Mouse (Mus musculus) urinary bladder, adult 18-20 months (tissue): ENCODE results near the gene Serinc1.
"Not testable (repeated sequence)": the region's sequence is repeated elsewhere in the genome, so short reads cannot be mapped to it uniquely, and the experiment has no call there.

Experiments used
- DNase-seq, 2 experiments: peaks; one replicate each; pipeline ENCODE4 v3.0.0; 2022; ENCODE audit warnings: low spot score in 2 of 2, mixed read lengths in 2 of 2

The Serinc1 gene

DNA sequence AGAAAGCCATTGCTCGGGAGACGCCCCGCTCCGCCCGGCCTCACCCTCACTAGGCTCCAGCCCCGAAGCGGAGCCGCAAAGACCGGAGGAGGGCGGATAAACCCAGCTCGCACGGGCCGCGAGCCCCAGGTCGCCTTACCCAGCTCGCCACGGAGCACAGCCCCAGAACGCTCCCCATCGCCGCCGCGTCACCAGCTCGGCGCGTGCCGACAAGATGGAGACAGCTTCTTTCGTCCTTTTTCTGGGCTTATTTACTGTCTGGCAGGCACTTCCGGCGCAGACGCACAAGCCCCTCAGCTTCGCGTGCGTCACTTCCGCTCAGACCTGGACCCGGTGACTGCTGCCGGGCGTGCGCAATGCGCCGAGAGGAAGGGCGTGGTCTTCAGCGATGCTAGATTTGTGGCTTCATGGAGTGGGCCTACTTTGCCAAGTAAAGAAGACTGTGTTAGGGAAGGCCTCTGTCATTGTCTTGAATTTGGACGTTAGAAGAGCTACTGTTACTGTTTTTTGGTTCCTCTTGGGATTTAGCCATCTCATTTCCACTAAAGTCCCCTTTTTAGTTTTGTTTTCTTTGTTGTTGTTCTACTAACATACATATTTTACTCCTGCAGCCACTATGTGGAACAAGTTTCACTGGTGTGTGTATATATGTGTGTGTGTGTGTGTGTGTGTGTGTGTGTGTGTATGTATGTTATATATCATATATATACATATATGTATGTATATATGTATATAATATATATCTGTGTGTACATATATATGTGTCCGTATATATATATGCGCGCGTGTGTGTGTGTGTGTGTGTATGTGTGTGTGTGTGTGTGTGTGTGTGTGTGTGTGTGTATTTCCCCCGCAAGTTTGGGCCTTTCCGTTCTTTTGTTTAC, at the start of gene Serinc1:
Gene Serinc1, minus strand, starts transcription at position 313 of the 884 bp plus-strand sequence.
- DNase-seq: peak; percentile 89 to 90

DNA sequence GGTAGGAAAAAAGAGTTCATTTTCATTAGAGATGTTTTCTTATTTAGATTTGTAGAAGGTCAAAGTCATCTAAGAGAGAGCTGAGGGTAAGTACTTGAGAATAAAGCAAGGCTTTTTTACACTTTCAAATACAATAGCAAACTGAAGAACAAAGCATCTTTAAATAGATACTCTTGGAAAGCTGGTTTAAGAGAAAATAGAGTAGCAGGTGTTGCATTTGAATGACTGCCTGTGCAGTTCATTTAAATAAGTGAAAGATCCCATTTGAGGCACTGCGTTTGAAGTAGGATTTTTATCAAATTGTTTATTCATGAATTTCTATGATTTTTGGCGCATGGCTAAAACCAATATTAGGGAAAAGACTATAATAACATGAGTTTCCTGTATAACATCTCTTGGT, 44.4 kb upstream of the Serinc1 start:
- DNase-seq: no peak

DNA sequence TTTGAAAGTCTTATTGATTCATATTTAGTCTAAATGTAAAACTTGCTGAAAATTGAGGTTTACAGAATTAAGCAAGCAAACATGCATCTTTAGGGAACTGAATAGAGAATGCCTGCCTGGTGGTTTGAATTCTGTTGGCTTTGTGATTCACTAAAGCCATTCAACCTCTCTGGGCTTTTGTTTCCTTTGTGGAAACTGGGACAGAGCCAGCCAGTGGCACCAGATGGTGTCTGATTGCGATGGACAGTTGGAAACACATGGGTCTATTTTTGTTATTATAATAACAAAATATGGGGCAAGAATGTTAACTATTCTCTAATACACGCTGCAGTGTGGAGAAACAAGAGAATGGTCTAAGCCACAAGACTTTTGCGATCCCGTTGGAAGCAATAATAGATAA, 39.8 kb upstream of the Serinc1 start:
- no peak for DNase-seq

DNA sequence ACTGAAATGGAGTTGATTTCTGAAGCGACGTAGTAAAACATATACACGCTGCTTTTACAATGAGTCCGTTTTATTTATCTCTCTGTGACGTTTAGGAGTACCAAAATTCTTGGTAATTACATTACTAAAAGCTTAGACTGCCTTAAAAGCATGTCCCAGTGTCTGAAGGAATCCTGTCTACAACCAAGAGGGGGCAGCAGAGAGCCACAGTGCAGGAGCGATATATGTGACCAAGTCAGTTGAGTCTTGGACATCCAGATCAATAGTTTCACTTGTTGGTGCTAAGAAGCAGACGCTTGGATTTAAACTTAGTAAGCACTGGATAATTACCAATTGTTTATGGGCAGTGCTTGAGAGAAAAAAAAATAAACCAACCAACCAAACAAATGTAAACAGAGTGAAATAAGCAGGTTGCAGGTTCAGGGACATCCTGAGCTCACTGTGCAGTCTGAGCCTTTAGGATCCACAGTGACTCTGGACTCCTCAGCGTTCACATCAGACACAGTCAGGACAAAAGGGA, 38.9 kb upstream of the Serinc1 start:
- peak in 1 of 2 experiments; percentile 12 for DNase-seq

DNA sequence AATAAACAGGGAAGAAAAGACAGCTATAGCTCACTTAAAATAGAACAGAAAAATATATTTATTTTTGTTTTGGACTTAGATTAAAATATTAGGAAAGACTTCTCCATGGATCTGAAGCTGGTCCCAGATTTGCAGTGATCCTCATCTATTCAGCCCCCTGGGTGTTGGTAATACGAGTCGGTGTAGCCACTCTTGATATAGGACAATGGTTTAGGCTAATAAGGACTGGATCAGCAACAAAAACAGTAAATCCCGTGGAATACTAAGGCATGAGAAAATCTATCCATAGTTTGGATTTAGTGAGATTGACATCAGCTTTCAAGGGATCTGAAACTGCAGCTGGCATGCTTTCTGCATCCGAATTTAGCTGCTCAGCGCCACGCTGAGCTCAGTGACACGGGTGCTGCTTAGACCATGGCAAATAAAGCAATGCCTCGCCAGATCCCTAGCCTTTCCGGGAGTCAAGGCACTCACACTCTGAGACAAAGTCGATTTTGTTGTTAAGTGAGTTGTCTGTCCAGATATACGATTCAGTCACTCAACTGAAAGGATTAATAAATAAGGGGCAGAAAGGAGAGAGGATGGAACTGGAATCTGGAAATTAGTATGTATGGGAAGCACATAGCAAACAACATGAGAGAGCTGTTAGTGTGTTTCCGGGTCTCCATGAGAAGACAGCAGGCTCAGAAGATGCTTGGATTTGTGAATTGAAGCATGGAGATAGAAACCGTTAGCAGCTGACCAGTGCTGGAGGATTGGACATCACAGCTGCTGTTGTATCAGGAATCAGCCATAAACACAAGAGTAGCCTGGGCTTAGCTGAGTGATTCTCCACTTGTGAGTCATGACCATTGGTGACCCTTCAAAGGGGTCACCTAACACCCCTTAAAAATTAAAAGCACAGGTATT, 36.9 kb upstream of the Serinc1 start:
- no peak for DNase-seq

DNA sequence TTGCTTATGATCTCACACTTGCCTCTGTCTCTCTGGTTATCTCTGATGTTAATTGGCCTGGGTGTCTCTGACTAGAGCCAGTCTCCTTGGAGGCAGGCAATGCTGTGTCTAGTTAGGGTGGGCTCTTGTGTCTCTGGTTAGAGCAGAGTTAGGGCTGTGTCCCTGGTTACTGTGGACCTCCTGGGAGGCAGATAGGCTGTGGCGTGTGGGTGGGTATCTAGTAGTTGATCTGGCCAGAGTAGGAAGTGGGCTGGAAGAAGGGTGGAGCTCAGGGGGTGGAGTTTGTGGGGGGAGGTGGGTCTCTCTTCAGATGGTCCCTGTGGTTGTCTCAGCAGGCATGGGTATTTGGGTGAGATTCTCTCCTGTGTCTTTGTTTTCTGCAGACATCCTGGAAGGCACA, 33.9 kb upstream of the Serinc1 start:
- DNase-seq: no peak

DNA sequence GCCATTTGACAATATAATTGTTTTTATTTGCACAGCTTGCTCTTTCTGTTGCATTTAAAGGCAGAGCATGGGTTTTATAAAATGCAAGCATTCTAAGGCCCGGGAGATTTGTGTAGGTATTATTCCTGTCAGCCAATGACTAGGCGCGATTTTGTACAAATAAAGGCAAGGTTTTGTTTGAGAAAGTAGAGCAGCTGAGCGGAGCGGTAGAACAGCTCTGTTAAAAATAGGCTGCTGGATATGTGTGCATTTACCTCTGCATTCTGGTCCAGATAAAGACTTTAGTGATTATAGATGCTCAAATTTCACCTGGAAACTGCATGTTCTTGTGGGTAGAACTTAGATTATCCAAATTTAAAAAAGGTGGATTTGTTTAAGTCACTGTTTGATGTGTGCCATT, 25.3 kb upstream of the Serinc1 start:
- DNase-seq: no peak

DNA sequence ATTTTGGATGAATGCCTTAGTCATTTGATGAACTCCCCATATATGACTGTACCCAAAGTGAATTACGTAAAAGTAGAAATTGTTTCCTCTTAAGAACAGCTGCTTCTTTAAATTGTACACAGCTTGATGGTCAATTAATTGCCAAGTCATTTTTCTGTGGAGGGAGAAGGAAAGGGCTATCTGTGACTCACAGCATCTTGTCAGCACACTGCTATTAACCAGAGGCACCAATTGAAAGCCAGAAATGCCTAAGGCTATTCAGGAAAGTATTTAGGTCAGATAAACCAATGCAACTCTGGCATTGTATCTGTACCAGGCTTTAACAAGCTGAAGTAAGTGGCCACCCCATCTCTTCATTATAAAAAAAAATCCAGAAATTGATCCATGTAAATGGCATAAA, 21.4 kb upstream of the Serinc1 start:
- no peak for DNase-seq

DNA sequence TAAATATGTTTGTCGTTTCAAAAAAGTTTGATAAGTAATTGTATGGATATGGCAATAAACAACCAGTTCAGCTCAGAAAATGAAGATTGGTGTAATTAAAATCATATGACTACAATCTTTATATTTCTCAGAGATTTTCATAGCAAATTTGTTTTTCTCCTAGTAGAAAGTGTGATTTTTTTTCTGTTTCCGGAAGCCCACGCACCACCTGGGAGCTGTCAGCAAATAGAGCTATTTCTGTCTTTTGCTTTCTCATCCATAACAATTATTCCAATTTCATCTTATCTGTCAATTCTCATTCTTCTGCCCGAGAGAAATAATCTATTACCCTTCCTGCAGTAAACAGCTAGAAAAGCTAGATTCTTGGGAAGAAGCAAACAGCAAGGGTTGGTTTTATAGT, 17.3 kb upstream of the Serinc1 start:
- DNase-seq: no peak

DNA sequence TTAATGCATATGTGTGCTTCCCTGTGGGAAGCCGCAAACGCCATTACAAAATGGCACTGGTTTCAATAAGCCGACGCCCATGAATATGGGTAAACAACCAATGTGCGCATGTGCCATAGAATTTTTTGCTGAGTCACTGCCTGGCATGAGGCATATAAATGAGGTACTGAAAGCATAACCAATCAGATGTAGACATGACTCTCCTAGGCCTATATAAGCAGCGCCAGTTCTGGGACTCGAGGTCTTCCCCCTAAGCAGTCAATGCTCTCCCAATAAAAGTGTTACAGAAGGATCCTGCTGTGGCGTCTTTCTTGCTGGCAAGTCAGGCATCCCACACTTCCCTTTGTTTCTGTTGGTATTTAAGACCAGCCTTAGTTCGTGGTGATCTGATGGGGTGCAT, 11.6 kb upstream of the Serinc1 start:
- DNase-seq: not testable (repeated sequence)

DNA sequence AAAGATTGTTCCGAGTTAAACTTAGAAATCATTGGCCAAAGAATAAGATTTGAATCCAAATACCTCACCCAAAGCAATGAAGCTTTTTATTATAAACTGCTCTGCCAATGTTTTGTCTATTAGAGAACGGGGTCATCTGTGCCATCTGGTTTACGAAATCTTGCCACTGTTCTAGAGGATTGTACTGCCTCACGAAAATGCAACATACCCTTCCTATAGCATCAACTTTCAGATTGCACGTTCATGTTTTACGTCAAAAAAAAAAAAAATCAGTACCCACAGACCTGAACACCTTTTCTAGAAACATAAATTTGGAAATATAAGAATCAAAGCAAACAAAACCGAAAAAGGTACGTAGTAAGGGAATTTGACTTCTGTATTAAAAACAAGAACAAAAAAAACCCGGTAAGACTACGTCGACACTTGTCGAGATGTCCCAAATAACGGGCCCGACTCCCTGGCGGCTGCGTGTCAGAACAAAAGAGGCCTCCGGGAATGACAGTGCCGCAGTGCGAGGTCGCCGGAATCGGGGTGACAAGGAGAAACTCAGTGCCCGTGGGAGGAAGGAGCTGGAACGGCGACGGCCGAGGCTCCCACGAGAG, 613 bp downstream of the Serinc1 start:
- no peak for DNase-seq

DNA sequence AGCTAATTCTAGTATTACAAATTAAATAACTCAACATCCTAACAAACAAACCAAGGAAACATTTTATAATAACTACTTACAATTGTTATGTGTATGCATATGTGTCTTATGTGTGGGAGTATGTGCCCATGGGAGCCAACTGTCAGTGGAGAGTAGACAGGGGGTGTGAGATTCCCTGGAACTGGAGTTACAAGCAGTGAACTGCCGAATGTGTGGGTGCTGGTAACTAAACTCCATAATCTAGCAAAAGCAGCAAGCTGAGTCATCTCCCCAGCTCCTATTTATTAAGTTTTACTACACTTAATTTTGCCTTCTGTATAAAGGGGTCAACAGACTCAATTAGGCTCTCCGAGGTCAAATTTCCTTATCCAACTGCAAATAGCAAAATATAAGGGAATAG, 1.3 kb downstream of the Serinc1 start:
- no peak for DNase-seq

DNA sequence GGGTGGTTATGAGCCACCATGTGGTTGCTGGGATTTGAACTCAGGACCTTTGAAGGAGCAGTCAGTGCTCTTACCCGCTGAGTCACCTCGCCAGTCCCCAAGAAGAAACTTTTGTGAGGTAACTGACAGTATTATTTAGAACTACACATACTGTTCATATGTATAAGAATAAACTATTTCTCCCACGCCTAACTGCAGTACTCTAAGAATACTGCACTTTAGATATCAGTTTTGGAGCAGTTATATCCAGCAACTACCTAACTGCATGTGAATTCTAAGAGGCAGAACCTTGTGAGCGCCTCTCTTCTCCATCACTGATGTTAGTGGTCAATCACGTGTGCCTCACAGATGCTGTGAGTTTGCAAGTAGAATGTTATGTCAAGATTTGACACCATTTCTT, 5.9 kb downstream of the Serinc1 start:
- DNase-seq: no peak

DNA sequence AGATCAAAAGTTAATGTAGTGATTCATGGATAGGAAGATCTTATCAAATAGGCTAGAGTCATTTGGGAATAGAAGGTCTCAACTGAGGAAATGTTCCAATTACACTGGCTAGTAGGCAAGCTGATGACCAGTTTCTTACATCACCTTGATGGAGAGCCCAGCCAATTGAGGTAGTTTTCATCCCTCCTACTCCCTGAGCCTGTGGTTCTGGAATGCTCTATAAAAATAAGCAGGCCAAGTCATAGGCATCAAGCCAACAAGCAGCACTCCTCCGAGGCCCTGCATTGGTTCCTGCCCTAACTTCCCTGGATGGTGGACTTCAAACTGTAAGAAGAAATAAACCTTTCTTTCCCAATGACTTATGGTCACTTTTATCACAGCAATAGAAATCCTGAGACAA, 17.1 kb downstream of the Serinc1 start:
- DNase-seq: no peak

DNA sequence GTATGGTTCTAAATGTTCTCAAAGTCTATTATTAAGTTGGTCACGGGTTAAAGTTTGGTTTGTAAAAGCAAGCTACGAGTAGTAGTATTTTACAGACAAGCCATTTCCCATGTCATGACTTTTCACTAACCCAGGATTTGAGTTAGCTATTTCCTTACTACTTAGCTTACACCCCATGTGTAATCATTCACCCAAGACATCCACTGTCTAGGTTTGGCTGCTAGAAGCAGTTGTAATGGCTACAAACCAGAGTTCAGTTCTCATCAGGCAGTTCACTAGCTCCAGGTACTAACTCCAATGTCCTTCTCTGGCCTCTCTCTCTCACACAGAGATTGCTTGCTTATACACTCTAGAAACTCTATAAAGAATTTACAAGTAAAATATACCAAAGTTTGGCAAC, 17.7 kb downstream of the Serinc1 start:
- no peak for DNase-seq

DNA sequence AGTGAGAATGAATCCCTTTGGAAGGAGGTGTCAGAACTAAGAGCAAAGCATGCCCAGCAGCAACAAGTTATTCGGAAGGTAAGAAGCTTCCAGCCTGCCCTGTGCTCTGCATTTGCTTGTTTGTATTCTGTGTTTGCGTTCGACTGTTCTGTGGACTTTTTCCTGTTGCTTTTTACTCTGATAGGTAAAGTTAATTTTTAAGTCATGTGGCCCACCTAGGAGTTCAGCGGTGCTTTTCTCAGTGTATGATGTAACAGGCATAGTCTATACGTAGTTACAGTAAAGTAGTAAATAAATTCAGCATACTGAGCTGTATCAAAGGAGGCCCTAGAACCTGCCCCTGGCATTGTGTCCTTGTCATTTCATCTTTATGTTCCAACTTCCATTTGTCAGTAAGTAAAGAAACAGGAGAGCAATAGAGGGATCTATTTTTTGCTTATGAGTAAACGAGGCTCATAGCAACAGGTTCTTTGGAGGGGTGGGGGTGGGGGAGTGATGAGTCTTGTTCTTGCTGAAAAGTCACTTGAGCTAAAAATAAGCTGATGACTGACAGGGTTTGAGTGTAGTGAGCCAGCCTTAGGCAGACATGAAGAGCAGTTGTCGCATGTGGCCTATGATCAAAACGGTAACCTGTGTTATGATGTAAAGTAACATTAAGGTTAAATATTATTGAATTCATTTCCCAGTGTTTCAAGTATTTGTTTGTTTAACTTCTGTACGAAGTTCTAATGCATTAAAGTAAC, 32.7 kb downstream of the Serinc1 start:
- no peak for DNase-seq

DNA sequence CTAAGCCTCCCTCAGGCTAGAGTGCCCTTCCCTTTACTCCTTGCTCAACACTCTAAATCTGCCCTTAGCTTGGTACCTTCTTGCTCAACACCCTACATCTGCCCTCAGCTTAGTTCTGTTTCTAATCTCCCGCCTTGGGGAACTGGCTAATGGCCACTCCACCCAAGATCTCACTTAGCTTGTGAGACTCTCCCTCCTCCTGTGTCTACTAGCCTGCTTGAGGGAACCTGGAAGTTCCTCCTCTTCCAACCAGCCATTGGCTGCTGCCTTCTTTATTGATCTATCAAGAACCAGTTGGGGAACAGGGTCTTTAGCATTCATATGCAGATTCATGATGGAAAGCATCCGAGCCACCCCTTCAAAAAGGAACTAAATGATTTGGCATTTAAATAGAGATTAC, 40.3 kb downstream of the Serinc1 start:
- DNase-seq: no peak

DNA sequence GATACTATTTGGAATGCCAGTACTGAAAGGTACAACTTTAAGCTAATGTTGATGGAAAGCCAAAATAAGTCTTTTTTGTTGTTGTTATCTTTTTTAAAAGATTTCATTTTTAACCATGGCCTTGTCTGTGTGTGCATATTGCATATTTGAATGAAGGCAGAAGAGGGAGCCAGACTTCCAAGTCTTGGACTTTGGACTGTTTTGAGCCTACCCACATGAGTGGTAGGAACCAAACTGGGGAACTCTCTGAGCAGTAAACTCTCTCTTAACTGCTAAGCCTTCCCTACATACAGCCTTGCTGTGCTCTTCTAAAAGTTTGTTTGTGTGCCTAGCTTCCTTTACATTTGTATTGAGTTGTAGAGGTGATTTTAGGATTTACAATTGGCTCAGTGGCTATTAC, 43.7 kb downstream of the Serinc1 start:
- no peak for DNase-seq

DNA sequence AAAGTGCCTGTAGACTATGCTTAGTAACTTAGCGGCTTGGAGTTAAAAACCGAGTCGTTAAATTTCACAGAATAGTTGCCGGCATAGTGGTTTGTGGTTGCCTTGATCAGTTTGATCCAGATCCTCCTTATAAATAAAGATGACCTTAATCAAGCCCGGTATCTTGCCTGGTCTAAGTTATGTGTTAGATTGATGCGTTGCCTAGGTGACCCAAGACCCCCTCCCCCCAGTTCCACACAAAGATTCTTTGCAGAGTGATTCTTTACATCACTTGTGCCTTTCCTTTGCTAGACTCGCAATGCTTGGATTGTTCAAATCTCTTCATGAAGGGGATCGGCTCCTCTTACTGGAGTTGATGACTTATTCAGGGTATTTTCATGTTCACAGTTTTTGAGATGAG, 45.1 kb downstream of the Serinc1 start:
- no peak for DNase-seq

DNA sequence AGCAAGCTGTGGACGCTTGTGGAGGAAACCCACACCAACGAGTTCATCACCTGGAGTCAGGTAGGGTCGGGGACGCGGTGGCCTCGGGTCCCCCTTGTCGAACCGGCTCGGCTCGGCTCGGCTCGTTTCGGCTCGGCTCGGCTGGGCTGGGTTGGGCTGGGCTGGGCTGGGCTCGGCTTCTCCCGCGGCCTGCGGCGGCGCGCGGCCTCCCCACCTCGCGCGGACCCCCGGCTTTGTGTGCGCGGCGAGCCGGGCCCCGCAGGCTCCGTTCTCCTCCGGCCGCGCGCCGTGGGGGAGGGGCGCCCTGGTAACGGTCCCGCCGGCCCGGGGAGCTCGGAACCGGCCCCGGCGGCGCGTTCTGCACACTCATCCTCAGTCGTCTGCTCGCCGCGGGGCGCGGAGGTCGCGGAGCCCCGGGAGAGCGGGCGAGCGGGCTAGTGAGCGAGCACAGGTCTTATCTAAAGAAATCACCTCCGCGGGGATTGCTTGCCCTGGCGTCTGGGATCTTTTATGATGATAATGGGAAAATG, 45.7 kb downstream of the Serinc1 start:
- peak in 1 of 2 experiments; percentile 46 for DNase-seq

DNA sequence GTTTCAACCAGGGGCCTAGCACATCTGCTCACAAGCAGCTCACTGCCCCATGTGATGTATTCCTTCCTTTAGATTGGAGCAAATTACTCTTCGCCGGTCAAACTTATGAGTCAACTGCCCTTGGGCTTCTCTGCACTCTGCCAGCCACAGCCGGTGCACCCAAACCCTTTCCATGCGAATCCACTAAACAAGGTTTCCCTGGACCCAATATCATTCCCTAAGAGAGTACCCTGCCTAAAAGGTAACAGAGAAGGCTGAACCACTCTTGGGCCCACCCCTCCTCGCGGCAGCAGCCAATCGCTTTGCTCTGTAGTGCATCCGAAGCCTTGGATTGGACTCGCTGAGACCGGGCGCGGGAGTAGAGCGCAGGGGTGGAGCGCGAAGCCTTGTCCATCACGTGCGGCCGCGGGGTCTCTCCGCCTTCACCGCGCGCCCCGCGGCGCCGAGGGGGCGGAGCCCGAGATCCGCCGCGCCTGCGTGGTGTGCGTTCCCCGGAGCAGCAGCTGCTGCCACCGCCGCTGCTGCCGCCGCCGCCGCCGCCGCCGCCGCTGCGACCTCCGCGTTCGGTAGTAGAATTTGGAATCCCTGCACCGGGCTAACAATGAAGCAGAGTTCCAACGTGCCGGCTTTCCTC, 46.3 kb downstream of the Serinc1 start, which contains the start of gene Hsf2:
Gene Hsf2, plus strand, starts transcription at position 478 of the 634 bp plus-strand sequence.
- DNase-seq: peak; percentile 86 to 94
